Mouse (Mus musculus) neural tube, embryonic 12.5 days (tissue): ENCODE data around the gene B3gnt2. TPM values are rescaled to one million over a fixed set of nuclear protein-coding genes. Genes with fewer than 3 reads are reported as not detected.

Experiments
- ATAC-seq: fragments of 200-750 bp; cut with Nextera tagmentation; 2 replicates; pipeline ENCODE4 v1.8.0; 2017; ENCODE audit warnings: low read depth, mild to moderate bottlenecking, moderate TSS enrichment, moderate library complexity; ENCODE audit not compliant: low FRiP score
- H3K27ac ChIP-seq: fragments of 300-500 bp; sonication (generic); 2 replicates; pipeline ENCODE4 v1.5.1; 2016
- H3K27me3 ChIP-seq: fragments of 300-500 bp; sonication (generic); replicated peaks from 2 replicates; pipeline ENCODE4 v1.6.1; 2016; ENCODE audit warnings: mild to moderate bottlenecking
- H3K36me3 ChIP-seq: fragments of 300-500 bp; sonication (generic); 2 replicates; pipeline ENCODE4 v1.6.1; 2016; ENCODE audit warnings: mild to moderate bottlenecking
- H3K4me1 ChIP-seq: fragments of 300-500 bp; sonication (generic); 2 replicates; pipeline ENCODE4 v1.6.1; 2016
- H3K4me2 ChIP-seq: fragments of 300-500 bp; sonication (generic); replicated peaks from 2 replicates; pipeline ENCODE4 v1.6.1; 2016; ENCODE audit warnings: mild to moderate bottlenecking
- H3K4me3 ChIP-seq: fragments of 300-500 bp; sonication (generic); 2 replicates; pipeline ENCODE4 v1.5.1; 2016
- H3K9ac ChIP-seq: fragments of 300-500 bp; sonication (generic); 2 replicates; pipeline ENCODE4 v1.6.1; 2016; ENCODE audit warnings: mild to moderate bottlenecking
- H3K9me3 ChIP-seq: fragments of 300-500 bp; sonication (generic); 2 replicates; pipeline ENCODE4 v1.6.1; 2016; ENCODE audit warnings: mild to moderate bottlenecking
- WGBS: fragments of 180-500 bp; shearing (Covaris S2); methylation state at CpG from one replicate; pipeline ENCODE4 v1.1.7; 2016; 5-methylcytosine and 5-hydroxymethylcytosine counted together
- polyA plus RNA-seq: library from polyadenylated mRNA; unstranded; fragments of >200 nt; fragmentation: Nextera tagmentation; extraction: Ambion mirVana; gene quantifications from 2 replicates; pipeline ENCODE4 v1.2.1, GENCODE M21; 2016

The B3gnt2 gene
- polyA plus RNA-seq, 1 experiment from 2014 or later: 3.0 TPM

DNA sequence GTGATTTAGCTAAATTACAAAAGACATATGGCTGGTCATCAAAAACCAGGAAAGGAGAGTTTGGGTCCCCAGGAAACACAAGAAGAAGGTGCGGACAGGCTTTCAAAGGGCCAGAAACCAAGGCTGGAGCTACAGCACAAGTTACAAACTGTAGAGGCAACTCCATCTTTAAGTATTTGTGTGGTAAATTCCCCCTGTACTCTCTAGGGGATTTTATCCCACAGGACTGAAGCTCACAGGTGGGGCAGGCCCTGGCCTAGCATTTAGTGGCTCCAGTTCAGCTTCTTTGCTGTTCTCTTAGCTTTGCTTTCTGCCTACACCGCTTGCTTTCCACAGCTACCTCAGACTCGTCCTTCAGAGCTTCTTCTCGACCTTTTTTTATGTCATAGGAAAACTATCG is 6.9 kb upstream of the B3gnt2 start:
- H3K4me1 ChIP-seq: peaks cover 3% of the 10 kb centered on the region; the same call in 1 of the 2 replicates
- H3K27ac ChIP-seq: no peak overlapping the region
- no peak overlapping the region for H3K4me3 ChIP-seq
- H3K27me3 ChIP-seq: peaks cover 8% of the 10 kb centered on the region; the same call in 1 of the 2 replicates
- H3K9me3 ChIP-seq: no peaks in the 10 kb centered on the region
- no peak for ATAC-seq
- 85% methylated on average over 5 of the region's 5 CpGs for WGBS
- no peak overlapping the region for H3K4me2 ChIP-seq
- H3K9ac ChIP-seq: no peak overlapping the region
- no peaks in the 10 kb centered on the region for H3K36me3 ChIP-seq

DNA sequence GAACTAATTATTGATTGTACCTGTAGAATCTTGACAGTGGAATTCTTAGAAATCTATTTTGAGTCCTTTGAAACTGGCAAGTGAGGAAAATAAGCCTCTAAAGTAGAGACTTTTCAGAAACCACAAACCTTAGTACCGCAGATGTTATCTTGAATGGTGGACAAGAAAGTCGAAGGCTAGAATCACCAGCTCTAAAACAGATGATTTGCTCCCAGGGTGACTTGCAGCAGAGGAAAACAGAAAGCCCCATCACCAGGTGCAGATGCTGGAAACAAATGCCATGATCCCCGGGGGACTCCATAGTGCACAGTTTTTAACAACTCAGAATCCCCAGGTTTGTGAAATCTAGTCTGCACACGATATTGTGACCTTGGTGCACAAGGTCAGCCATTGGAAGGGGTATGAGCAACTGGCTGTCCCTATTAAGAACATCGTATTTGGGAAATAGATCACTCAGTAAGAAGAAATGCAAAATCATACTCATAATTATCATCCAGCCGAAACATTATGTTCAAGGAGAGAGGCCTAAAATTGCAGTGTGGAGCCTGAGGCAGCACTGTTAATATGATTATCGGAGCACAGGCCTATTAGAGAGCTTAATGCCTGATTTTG is 5.0 kb upstream of the B3gnt2 start:
- Histone ChIP-seq H3K4me3 (no peak overlapping the region), H3K9me3 (no peaks in the 10 kb centered on the region), H3K9ac (no peak overlapping the region), H3K27me3 (peaks cover 22% of the 10 kb centered on the region; the same call in 1 of the 2 replicates), H3K36me3 (no peaks in the 10 kb centered on the region), H3K27ac (no peak overlapping the region), H3K4me2 (no peak overlapping the region), H3K4me1 (no peaks in the 10 kb centered on the region; the same call in 1 of the 2 replicates)
- 91% methylated on average over 7 of the region's 7 CpGs for WGBS
- no peak for ATAC-seq

DNA sequence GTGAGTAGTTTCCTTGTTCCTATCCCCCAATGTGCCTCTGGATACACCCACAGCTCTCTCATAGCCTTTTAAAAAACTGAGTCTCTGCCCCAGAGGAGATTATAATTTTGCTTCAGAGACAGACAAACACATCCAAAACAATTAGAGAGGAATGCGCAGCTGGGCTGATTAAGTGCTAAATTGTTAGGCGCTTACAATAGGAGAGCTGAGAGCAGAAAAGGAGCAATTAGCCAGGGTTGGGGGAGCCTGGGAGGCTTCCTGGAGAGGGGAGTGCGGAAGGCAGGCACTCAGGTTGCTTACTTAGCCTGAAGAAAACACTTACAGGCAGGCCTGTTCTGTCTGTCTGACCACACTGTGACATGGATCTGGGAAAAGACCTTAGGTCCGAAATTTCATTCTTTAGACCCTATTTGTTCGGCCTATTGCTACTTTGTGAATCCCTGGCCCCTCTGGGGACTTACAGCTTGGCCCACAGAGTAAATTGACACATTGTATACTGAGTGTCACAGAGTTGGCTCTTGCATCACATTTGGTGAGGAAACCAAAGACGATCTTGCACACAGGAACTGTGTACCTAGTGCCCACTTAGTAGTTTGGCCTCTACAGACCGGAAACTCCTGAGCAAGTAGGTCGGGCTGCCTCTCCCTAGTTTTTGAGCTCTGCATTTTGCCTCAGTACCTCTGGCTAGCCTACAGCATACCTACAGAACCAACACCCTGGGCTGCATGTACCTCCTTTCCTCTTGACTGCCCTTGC is 3.7 kb upstream of the B3gnt2 start:
- Histone ChIP-seq H3K36me3 (no peaks in the 10 kb centered on the region), H3K9ac (no peak overlapping the region), H3K9me3 (no peaks in the 10 kb centered on the region), H3K4me2 (no peak overlapping the region), H3K27me3 (peaks cover 32% of the 10 kb centered on the region), H3K27ac (no peak overlapping the region), H3K4me3 (no peak overlapping the region), H3K4me1 (peaks cover 10% of the 10 kb centered on the region)
- 46% methylated on average over 8 of the region's 8 CpGs for WGBS
- no peak for ATAC-seq

DNA sequence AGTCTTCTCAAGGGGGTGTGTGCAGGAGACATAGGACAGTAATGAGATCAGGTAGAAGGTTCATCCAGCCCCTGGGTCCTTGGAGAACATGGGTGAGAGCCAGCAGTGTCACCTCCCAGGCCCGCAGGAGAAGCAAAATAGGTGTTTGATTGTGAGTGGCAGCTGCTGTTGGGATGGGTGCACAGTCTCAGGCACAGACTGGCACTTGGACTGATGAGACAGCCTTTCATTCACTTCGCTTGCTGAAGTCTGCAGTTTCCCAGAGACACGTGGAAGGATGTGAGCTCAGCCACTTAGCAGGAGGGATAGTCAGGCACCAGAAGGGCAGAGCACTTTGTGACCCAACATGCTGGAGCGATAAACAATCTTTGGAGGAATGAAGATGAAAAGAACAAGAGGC is 2.8 kb upstream of the B3gnt2 start:
- Histone ChIP-seq H3K4me2 (no peak overlapping the region), H3K9me3 (no peaks in the 10 kb centered on the region), H3K27ac (no peak overlapping the region), H3K4me1 (peaks cover 14% of the 10 kb centered on the region), H3K27me3 (peaks cover 41% of the 10 kb centered on the region), H3K36me3 (no peaks in the 10 kb centered on the region), H3K4me3 (no peak overlapping the region), H3K9ac (no peak overlapping the region)
- WGBS: 42% methylated on average over 4 of the region's 4 CpGs
- ATAC-seq: no peak

DNA sequence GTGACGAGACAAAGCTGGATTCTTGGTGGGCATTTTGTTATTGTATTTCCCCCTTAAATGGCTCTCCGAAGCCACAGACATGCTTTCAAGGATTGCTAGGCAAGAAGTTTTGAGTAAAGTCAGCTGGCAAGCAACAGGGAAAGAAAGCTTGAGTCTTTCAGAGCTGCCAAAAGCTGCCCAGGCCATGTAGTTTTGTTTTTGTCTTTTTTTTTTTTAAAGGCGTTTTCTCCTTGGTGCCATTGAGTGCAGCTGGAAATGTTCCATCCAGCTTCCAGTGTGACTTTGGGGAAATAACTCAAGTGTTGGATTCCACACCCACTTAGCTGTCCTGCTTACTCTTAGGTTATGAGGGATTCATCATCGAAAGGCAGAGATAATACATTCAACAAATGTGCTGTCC is 554 bp upstream of the B3gnt2 start:
- no peaks in the 10 kb centered on the region for H3K36me3 ChIP-seq
- no peak overlapping the region for H3K4me3 ChIP-seq
- H3K27me3 ChIP-seq: peaks cover 63% of the 10 kb centered on the region
- peaks cover 21% of the 10 kb centered on the region for H3K4me1 ChIP-seq
- H3K4me2 ChIP-seq: no peak overlapping the region
- ATAC-seq: no peak
- no peak overlapping the region for H3K9ac ChIP-seq
- no peak overlapping the region for H3K27ac ChIP-seq
- H3K9me3 ChIP-seq: no peaks in the 10 kb centered on the region
- WGBS: 66% methylated on average over 4 of the region's 4 CpGs

DNA sequence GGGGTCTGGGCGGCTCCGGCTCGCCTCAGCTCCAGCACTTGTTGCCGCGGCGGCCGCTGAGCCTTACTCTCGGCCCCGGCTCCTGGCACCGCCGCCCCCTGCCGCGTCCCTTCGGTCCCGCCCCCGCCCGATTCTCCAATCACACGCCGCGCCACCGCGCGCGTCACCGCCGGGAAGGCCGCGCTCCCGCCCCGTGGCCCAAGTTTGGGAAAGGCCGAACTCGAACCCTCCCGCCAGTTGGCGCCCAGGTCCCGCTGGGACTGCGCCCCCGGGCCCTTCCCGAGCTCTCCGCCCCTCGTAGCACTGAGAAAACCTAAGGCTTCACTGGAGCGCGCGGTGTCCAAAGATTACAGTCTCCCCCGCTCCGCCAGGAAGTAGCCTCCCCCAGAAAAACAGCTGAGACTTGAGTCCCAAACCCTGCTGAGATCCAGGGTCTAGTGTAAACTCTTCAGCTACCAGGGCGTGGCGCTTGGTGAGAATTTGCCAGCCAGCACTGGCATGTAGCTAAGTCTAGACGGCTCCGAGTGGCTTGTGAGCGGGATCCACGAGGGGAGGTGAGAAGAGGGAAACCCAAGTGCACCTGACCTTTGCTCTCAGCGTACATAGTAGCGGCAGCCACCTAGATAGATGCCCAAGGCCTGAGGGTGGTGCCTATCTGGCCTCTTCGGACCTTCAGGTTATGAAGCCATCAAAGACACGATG is 977 bp downstream of the B3gnt2 start:
- Histone ChIP-seq H3K9me3 (no peaks in the 10 kb centered on the region), H3K9ac (peak overlapping the region; percentile 65), H3K4me1 (peaks cover 21% of the 10 kb centered on the region), H3K4me2 (peak overlapping the region; percentile 99), H3K4me3 (peak overlapping the region; percentile 70), H3K27me3 (peaks cover 65% of the 10 kb centered on the region), H3K27ac (no peak overlapping the region), H3K36me3 (no peaks in the 10 kb centered on the region)
- ATAC-seq: peak; percentile 91
- WGBS: under 1% methylated on average over 55 of the region's 55 CpGs

DNA sequence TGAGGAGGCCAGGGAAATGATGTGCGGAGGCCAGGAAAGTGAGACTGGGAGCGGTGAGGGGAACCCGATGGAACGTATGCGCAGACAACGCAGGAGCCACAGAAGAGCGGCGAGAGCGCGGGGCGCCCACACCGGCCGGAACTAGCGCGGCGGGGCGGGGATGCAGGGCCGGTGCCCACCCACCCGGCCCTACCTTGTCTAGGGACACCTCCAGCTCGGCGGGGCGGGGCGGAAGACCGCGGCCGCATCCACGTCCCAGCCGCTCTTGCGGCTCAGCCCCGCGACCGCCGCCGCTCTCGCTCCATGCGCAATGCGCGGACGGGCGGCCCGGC is 1.5 kb downstream of the B3gnt2 start:
- WGBS: 1% methylated on average over 35 of the region's 41 CpGs
- Histone ChIP-seq H3K27ac (no peak overlapping the region), H3K27me3 (peaks cover 65% of the 10 kb centered on the region), H3K4me3 (peak overlapping the region; percentile 70), H3K9me3 (no peaks in the 10 kb centered on the region), H3K4me2 (peak overlapping the region; percentile 99), H3K4me1 (peaks cover 21% of the 10 kb centered on the region), H3K9ac (peak overlapping the region; percentile 65), H3K36me3 (no peaks in the 10 kb centered on the region)
- ATAC-seq: no peak

DNA sequence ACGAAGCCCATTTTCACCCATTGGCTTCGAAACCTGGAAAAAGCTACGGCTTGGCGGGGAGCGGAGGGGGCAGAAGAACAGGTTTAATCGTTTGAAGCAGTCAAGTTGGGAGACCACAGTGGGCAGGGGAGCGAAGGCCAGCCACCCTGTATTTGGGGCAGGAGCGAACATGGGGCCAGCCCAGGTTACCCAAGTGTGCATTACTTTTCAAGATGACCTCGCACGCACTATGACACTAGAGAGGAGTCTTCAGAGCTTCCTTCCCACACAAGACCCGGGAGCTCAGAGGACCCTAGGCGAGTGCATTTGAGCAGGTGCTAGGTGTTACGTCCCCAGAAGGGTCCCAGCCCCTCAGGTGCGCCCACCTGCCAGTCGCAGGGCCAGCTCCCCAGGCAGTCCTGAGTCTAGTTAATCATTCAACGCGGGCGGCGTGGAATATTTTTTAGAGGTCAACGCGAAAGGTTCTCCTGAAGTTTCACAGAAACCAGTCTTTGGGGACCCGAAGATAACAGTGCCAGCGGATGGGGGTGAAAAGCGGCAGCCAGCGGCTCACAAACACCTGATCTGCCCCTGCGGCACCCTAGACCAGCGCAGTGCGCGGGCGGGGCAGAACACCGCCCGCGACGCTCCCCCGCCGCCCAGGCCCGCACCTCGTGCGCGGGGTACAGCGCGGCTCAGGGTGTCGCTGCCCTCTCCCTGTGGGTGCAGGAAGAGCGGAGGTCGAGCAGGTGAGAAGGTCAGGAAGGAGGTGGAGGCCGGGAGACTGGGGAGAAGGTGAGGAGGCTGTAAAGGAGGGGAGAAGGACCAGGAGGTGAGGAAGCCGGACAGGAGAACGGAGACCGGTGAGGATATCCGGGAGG is 2.1 kb downstream of the B3gnt2 start:
- H3K4me3 ChIP-seq: peak overlapping the region; percentile 70
- peak overlapping the region; percentile 99 for H3K4me2 ChIP-seq
- H3K4me1 ChIP-seq: peaks cover 21% of the 10 kb centered on the region
- no peak overlapping the region for H3K27ac ChIP-seq
- H3K27me3 ChIP-seq: peaks cover 65% of the 10 kb centered on the region
- no peaks in the 10 kb centered on the region for H3K36me3 ChIP-seq
- H3K9me3 ChIP-seq: no peaks in the 10 kb centered on the region
- 2% methylated on average over 50 of the region's 50 CpGs for WGBS
- peak; percentile 27 for ATAC-seq
- H3K9ac ChIP-seq: peak overlapping the region; percentile 65

DNA sequence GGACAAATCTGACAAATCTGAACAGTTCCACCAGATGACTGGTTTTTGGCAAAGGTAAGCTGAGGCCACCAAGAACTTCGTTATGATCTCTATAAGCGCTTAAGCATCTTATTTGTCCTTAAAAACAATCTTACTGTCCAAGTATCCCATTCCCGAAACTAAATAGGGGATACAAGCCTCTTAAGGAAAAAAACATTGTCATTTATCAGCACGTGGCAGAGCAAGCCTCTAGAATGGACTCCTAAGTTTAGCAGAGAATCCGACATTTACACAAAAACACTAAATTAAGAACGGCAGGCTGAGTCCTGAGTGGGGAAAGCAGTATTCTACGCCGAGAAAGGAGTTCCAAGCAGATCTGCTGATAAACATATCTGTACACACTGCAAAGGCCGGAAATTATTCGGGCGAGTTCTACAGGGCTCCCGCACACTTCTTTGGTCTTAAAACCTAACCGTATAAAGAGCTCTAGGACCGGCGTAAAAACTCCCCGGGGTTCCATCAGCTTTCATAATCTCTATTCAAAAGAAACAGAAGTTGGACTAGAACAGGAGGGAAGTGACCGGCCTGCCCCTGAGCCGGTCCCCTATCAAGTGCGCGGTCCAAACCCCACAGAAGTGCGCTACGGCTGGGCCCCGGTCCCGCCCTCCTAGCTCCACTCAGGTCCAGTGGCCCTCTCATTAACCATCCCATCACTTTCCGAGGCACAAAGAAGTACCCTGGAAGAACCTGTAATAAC is 2.9 kb downstream of the B3gnt2 start:
- peak overlapping the region; percentile 99 for H3K4me2 ChIP-seq
- peaks cover 21% of the 10 kb centered on the region for H3K4me1 ChIP-seq
- H3K27ac ChIP-seq: no peak overlapping the region
- H3K9me3 ChIP-seq: no peaks in the 10 kb centered on the region
- peak overlapping the region; percentile 70; the same call in 1 of the 2 replicates for H3K4me3 ChIP-seq
- H3K27me3 ChIP-seq: peaks cover 58% of the 10 kb centered on the region
- ATAC-seq: no peak
- WGBS: 15% methylated on average over 25 of the region's 25 CpGs
- H3K9ac ChIP-seq: no peak overlapping the region
- H3K36me3 ChIP-seq: no peaks in the 10 kb centered on the region

DNA sequence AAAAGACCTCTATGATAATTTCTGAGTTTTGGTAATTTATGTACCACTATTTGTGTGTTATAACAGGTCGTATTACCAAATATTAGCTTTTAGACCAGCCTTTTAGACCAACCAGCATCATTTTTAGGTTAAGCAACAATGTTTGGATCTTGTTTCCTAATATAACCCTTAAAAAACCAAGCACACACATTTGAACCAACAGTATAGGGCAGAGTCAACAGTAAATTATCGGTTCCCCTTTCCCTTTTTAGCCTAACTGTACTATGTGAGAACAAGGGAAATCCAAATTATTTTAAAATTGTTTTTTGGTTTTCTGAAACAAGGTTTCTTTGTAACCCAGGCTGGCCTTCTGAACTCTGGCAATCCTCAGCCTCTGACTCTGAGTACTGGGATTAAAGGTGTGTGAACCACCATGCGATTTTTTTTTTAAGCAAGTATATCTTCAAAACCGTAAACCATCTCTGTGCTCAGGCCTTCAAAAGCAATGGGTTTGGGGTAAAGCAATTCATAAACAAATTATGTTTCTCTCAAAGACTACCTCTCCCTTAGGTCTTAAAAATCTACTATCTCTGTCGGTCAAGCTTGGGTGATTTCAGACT is 3.6 kb downstream of the B3gnt2 start:
- Histone ChIP-seq H3K36me3 (no peaks in the 10 kb centered on the region), H3K27me3 (peaks cover 56% of the 10 kb centered on the region)
- 85% methylated on average over 5 of the region's 5 CpGs for WGBS

DNA sequence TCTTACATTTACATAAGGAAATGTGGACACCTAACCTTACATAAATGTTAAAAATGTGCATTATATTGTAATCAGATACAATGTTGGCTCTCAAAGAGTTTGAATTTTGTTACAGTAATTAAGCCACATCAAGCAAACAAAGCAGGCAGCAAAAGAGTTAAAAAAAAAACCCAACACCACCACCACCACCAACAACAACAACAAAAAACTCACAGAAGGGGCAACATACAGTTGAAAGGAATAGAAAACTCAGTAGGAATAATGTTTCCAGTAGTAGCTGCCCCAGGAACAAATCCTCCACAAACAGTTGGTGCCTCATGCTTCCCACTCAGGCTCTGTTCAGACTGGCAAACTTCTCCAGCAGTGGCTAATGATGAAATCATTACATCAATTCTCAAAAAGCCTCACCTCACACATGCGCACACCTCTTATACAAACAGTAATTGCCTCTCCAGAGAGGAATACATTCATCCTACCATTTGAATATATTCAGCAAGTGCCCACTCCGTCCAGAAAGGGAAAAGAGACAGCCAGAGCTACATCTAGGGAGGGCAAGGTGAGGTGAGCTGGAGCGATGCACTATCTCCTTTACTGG is 4.3 kb downstream of the B3gnt2 start:
- WGBS: 86% methylated on average over 3 of the region's 3 CpGs
- Histone ChIP-seq H3K9me3 (no peaks in the 10 kb centered on the region), H3K9ac (no peak overlapping the region), H3K4me1 (peaks cover 21% of the 10 kb centered on the region), H3K27ac (no peak overlapping the region), H3K36me3 (no peaks in the 10 kb centered on the region), H3K27me3 (peaks cover 50% of the 10 kb centered on the region), H3K4me3 (no peak overlapping the region), H3K4me2 (no peak overlapping the region)
- no peak for ATAC-seq

More for the DNA sequence above, 3.6 kb downstream of the B3gnt2 start:
- H3K4me3 ChIP-seq: no peak overlapping the region
- H3K4me2 ChIP-seq: no peak overlapping the region
- peaks cover 21% of the 10 kb centered on the region for H3K4me1 ChIP-seq
- no peak overlapping the region for H3K27ac ChIP-seq
- H3K9me3 ChIP-seq: no peaks in the 10 kb centered on the region
- no peak overlapping the region for H3K9ac ChIP-seq
- ATAC-seq: no peak
